Mouse (Mus musculus) CH12.LX (cell line): ENCODE data around the gene Rps16. TPM values are rescaled to one million over a fixed set of nuclear protein-coding genes. Genes with fewer than 3 reads are reported as not detected.
A peak's percentile ranks its signal among the peaks of the same experiment; 100 is the strongest.

Experiments used
- DNase-seq: peaks from one replicate; pipeline ENCODE4 v3.0.0-alpha.2; 2013; ENCODE audit errors: extremely low read depth
- H3K27ac ChIP-seq: 2 replicates; pipeline ENCODE4 v1.5.1; 2012; ENCODE audit warnings: low read depth, mild to moderate bottlenecking, control low read depth, moderate library complexity; ENCODE audit not compliant: insufficient read depth
- H3K27me3 ChIP-seq: replicated peaks from 2 replicates; pipeline ENCODE3; 2012; ENCODE audit warnings: inconsistent platforms
- H3K36me3 ChIP-seq, 2 experiments: replicated peaks in 1 of 2; 2 replicates each; pipeline versions ENCODE3 to v1.6.1; 2012; ENCODE audit warnings: inconsistent platforms in 1 of 2, low read length in 1 of 2, mild to moderate bottlenecking in 1 of 2, mixed read lengths in 1 of 2, moderate library complexity in 1 of 2; ENCODE audit not compliant: control insufficient read depth in 1 of 2, insufficient read depth in 1 of 2
- H3K4me1 ChIP-seq, 2 experiments: 2 replicates each; pipeline ENCODE4 v1.6.1; 2012; ENCODE audit warnings: inconsistent platforms in 1 of 2, moderate library complexity in 1 of 2; ENCODE audit not compliant: insufficient read depth in 2 of 2, control insufficient read depth in 1 of 2
- H3K4me2 ChIP-seq: 2 replicates; pipeline ENCODE4 v1.6.1; 2012; ENCODE audit warnings: low read depth, mild to moderate bottlenecking, control low read depth; ENCODE audit not compliant: poor library complexity, insufficient read depth, severe bottlenecking
- H3K4me3 ChIP-seq, 3 experiments: fragments of 150-350 bp in 1 of 3; sonication (generic) in 1 of 3; replicated peaks in 1 of 3; 2 replicates each; pipeline versions ENCODE3 to v1.5.1; 2011 to 2012; ENCODE audit warnings: low read depth in 2 of 3, low read length in 2 of 3, mild to moderate bottlenecking in 2 of 3, moderate library complexity in 2 of 3, control low read depth in 1 of 3, improper control_type of control experiment in 1 of 3, inconsistent platforms in 1 of 3, mixed read lengths in 1 of 3; ENCODE audit not compliant: poor library complexity in 1 of 3
- H3K79me2 ChIP-seq: replicated peaks from 2 replicates; pipeline ENCODE4 v1.6.1; 2012; ENCODE audit warnings: mild to moderate bottlenecking, moderate library complexity; ENCODE audit not compliant: control insufficient read depth, poor library complexity, insufficient read depth, severe bottlenecking; ENCODE audit errors: extremely low read depth
- H3K9ac ChIP-seq: 2 replicates; pipeline ENCODE4 v1.6.1; 2012; ENCODE audit warnings: low read depth, mild to moderate bottlenecking, control low read depth, moderate library complexity; ENCODE audit not compliant: insufficient read depth
- H3K9me3 ChIP-seq: replicated peaks from 2 replicates; pipeline ENCODE3; 2012; ENCODE audit warnings: low read length, inconsistent platforms, mixed read lengths
- BHLHE40 ChIP-seq: IDR thresholded peaks from 2 replicates; pipeline ENCODE4 v1.6.1; 2011; ENCODE audit warnings: mild to moderate bottlenecking, low read depth, low read length, improper control_type of control experiment
- CHD1 ChIP-seq: IDR thresholded peaks from 2 replicates; pipeline ENCODE4 v1.6.1; 2012; ENCODE audit warnings: low read depth, low read length, improper control_type of control experiment, inconsistent platforms
- CHD2 ChIP-seq: IDR thresholded peaks from 2 replicates; pipeline ENCODE4 v1.6.1; 2011; ENCODE audit warnings: low read length, improper control_type of control experiment
- CTCF ChIP-seq, 2 experiments: IDR thresholded peaks in 1 of 2; conservative IDR thresholded peaks in 1 of 2; 2 replicates each; pipeline ENCODE4 v1.5.1; 2011 to 2012; ENCODE audit warnings: low read depth in 2 of 2, low read length in 2 of 2, improper control_type of control experiment in 1 of 2, inconsistent platforms in 1 of 2, mild to moderate bottlenecking in 1 of 2, moderate library complexity in 1 of 2
- E2F4 ChIP-seq: IDR thresholded peaks from 2 replicates; pipeline ENCODE4 v1.6.1; 2011; ENCODE audit warnings: low read depth, low read length, improper control_type of control experiment; ENCODE audit not compliant: insufficient replicate concordance
- ELF1 ChIP-seq: IDR thresholded peaks from 2 replicates; pipeline ENCODE4 v1.6.1; 2014; ENCODE audit warnings: low read depth, mild to moderate bottlenecking, inconsistent platforms, low read length, improper control_type of control experiment
- EP300 ChIP-seq: IDR thresholded peaks from 2 replicates; pipeline ENCODE4 v1.6.1; 2011; ENCODE audit warnings: low read length, improper control_type of control experiment
- ETS1 ChIP-seq: conservative IDR thresholded peaks from 2 replicates; pipeline ENCODE4 v1.6.1; 2012; ENCODE audit warnings: low read depth, mild to moderate bottlenecking, inconsistent platforms, low read length, improper control_type of control experiment, moderate library complexity
- GABPA ChIP-seq: IDR thresholded peaks from 2 replicates; pipeline ENCODE4 v1.6.1; 2012; ENCODE audit warnings: low read depth, low read length, improper control_type of control experiment, inconsistent platforms; ENCODE audit not compliant: insufficient replicate concordance
- HCFC1 ChIP-seq: IDR thresholded peaks from 2 replicates; pipeline ENCODE4 v1.6.1; 2012; ENCODE audit warnings: low read depth, mild to moderate bottlenecking, inconsistent platforms, low read length, improper control_type of control experiment
- IRF4 ChIP-seq: IDR thresholded peaks from 2 replicates; pipeline ENCODE4 v1.6.1; 2014; ENCODE audit warnings: low read depth, mild to moderate bottlenecking, inconsistent platforms, low read length, improper control_type of control experiment
- JUN ChIP-seq: IDR thresholded peaks from 2 replicates; pipeline ENCODE4 v1.6.1; 2011; ENCODE audit warnings: low read depth, mild to moderate bottlenecking, low read length, improper control_type of control experiment, moderate library complexity; ENCODE audit not compliant: insufficient read depth
- JUND ChIP-seq: conservative IDR thresholded peaks from 2 replicates; pipeline ENCODE4 v1.6.1; 2011; ENCODE audit warnings: low read depth, low read length, improper control_type of control experiment
- KAT2A ChIP-seq: IDR thresholded peaks from 2 replicates; pipeline ENCODE4 v1.6.1; 2012; ENCODE audit warnings: low read length, improper control_type of control experiment, inconsistent platforms; ENCODE audit not compliant: insufficient replicate concordance
- MAFK ChIP-seq: IDR thresholded peaks from 2 replicates; pipeline ENCODE4 v1.6.1; 2011; ENCODE audit warnings: low read length, improper control_type of control experiment; ENCODE audit not compliant: insufficient replicate concordance
- MAX ChIP-seq: IDR thresholded peaks from 2 replicates; pipeline ENCODE4 v1.6.1; 2011; ENCODE audit warnings: low read length, improper control_type of control experiment
- MAZ ChIP-seq: IDR thresholded peaks from 2 replicates; pipeline ENCODE4 v1.6.1; 2012; ENCODE audit warnings: low read depth, mild to moderate bottlenecking, inconsistent platforms, low read length, improper control_type of control experiment, moderate library complexity
- MEF2A ChIP-seq: IDR thresholded peaks from 2 replicates; pipeline ENCODE4 v1.6.1; 2014; ENCODE audit warnings: low read depth, mild to moderate bottlenecking, inconsistent platforms, low read length, improper control_type of control experiment, borderline replicate concordance
- MXI1 ChIP-seq: IDR thresholded peaks from 2 replicates; pipeline ENCODE4 v1.6.1; 2011; ENCODE audit warnings: mild to moderate bottlenecking, low read depth, low read length, improper control_type of control experiment
- MYC ChIP-seq: IDR thresholded peaks from 2 replicates; pipeline ENCODE4 v1.6.1; 2011; ENCODE audit warnings: low read depth, mild to moderate bottlenecking, improper control_type of control experiment, low read length
- NELFE ChIP-seq: IDR thresholded peaks from 2 replicates; pipeline ENCODE4 v1.6.1; 2011; ENCODE audit warnings: low read depth, low read length, improper control_type of control experiment
- NRF1 ChIP-seq: IDR thresholded peaks from 2 replicates; pipeline ENCODE4 v1.6.1; 2014; ENCODE audit warnings: low read depth, mild to moderate bottlenecking, inconsistent platforms, low read length, improper control_type of control experiment, moderate library complexity
- PAX5 ChIP-seq: IDR thresholded peaks from 2 replicates; pipeline ENCODE4 v1.6.1; 2012; ENCODE audit warnings: low read length, inconsistent platforms, mixed read lengths
- POLR2A ChIP-seq: IDR thresholded peaks from 2 replicates; pipeline ENCODE4 v1.6.1; 2011; ENCODE audit warnings: low read depth, mild to moderate bottlenecking, improper control_type of control experiment, low read length
- POLR2AphosphoS2 ChIP-seq: IDR thresholded peaks from 2 replicates; pipeline ENCODE4 v1.6.1; 2011; ENCODE audit warnings: low read depth, low read length, improper control_type of control experiment
- RAD21 ChIP-seq: IDR thresholded peaks from 2 replicates; pipeline ENCODE4 v1.6.1; 2011; ENCODE audit warnings: low read depth, mild to moderate bottlenecking, low read length, improper control_type of control experiment, moderate library complexity
- RCOR1 ChIP-seq: conservative IDR thresholded peaks from 2 replicates; pipeline ENCODE4 v1.6.1; 2012; ENCODE audit warnings: low read depth, mild to moderate bottlenecking, inconsistent platforms, low read length, improper control_type of control experiment
- SIN3A ChIP-seq: IDR thresholded peaks from 2 replicates; pipeline ENCODE4 v1.6.1; 2012; ENCODE audit warnings: low read length, improper control_type of control experiment, inconsistent platforms
- SMC3 ChIP-seq: IDR thresholded peaks from 2 replicates; pipeline ENCODE4 v1.6.1; 2011; ENCODE audit warnings: low read depth, low read length, improper control_type of control experiment
- TBP ChIP-seq: conservative IDR thresholded peaks from 2 replicates; pipeline ENCODE4 v1.6.1; 2011; ENCODE audit warnings: low read depth, low read length, improper control_type of control experiment
- TCF12 ChIP-seq: IDR thresholded peaks from 2 replicates; pipeline ENCODE4 v1.6.1; 2014; ENCODE audit warnings: low read depth, mild to moderate bottlenecking, inconsistent platforms, low read length, improper control_type of control experiment
- UBTF ChIP-seq: IDR thresholded peaks from 2 replicates; pipeline ENCODE4 v1.6.1; 2012; ENCODE audit warnings: low read depth, mild to moderate bottlenecking, inconsistent platforms, low read length, improper control_type of control experiment, moderate library complexity
- USF1 ChIP-seq: IDR thresholded peaks from 2 replicates; pipeline ENCODE4 v1.6.1; 2014; ENCODE audit warnings: low read depth, mild to moderate bottlenecking, inconsistent platforms, low read length, improper control_type of control experiment
- USF2 ChIP-seq: conservative IDR thresholded peaks from 2 replicates; pipeline ENCODE4 v1.6.1; 2011; ENCODE audit warnings: low read depth, low read length, improper control_type of control experiment
- ZC3H11A ChIP-seq: IDR thresholded peaks from 2 replicates; pipeline ENCODE4 v1.6.1; 2012; ENCODE audit warnings: low read depth, mild to moderate bottlenecking, inconsistent platforms, low read length, improper control_type of control experiment
- ZKSCAN1 ChIP-seq: IDR thresholded peaks from 2 replicates; pipeline ENCODE4 v1.6.1; 2012; ENCODE audit warnings: low read depth, inconsistent platforms, low read length, improper control_type of control experiment, borderline replicate concordance
- ZMIZ1 ChIP-seq: IDR thresholded peaks from 2 replicates; pipeline ENCODE4 v1.6.1; 2012; ENCODE audit warnings: low read depth, mild to moderate bottlenecking, inconsistent platforms, low read length, improper control_type of control experiment
- ZNF384 ChIP-seq: IDR thresholded peaks from 2 replicates; pipeline ENCODE4 v1.6.1; 2012; ENCODE audit warnings: low read depth, low read length, improper control_type of control experiment, inconsistent platforms
- dilution Hi-C: fragments of 300-500 bp; cut with MboI; formaldehyde crosslinking; loops from 2 replicates; pipeline ENCODE4 v1.14.3; 2020; ENCODE audit warnings: low sequenced_read_pairs; ENCODE audit not compliant: extremely low pct_unique_long_range_greater_than_20kb, extremely low pct_ligation_motif_present
- in situ Hi-C: fragments of 300-500 bp; cut with MboI; formaldehyde crosslinking; loops from 3 replicates; pipeline ENCODE4 v1.14.3; 2019; ENCODE audit warnings: low sequenced_read_pairs, low pct_ligation_motif_present, low pct_unique_long_range_greater_than_20kb, mixed read lengths
- polyA plus RNA-seq: library from polyadenylated mRNA; unstranded; fragments of >175 nt; gene quantifications from 2 replicates; pipeline ENCODE4 v1.2.1, GENCODE M21; 2012; ENCODE audit warnings: low read depth; ENCODE audit not compliant: insufficient read length
- total RNA-seq, 2 experiments: library from RNA; depleted of rRNA; stranded (reverse); fragments of 300-350 nt in 1 of 2; fragments of >200 nt in 1 of 2; gene quantifications; 2 replicates each; pipeline ENCODE4 v1.2.3; 2012 to 2014

The Rps16 gene
- total and polyA plus RNA-seq, 3 experiments: 66.7 to 2,040 (median 1,254) TPM

DNA sequence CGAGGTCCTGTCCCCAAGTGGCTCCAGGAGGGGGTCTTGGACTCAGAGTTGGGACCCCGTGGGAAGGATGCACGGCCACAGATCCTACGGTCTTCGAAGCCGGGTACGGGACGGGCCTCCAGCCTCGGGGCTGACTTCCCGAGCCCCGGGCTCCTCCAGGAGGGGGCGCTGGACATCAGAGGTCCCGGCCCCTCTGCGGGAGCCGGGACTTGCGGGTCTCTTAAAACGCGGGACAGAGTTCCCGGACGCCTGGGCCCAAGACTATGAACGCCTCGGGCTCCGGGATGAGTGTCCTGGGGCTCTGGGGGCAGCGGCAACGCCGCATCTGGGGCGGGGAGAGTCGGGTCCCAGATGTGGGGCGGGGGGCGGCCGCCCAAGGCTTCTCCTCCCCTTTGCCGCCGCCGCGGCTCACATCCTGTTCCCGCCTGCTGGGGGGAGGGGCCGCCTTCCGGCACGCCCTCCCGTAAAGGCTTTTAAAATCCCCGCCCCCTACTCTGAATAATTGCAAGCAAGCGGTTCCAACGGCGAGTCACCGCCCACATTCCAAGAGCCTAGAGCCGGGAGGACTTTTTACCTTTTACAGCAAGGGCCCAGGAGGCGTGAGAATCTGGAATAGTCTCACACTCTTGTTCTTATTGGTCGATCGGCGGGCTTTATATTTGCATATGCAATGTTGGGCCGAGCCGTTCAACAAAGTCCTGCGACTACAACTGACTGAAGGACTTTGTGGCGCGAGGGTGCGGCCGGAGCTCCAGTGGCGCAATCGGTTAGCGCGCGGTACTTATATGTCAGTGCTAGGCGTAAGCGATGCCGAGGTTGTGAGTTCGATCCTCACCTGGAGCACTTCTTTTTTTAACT is 22.0 kb downstream of the Rps16 start, which contains the start of gene Plekhg2:
Gene Plekhg2, minus strand, starts transcription at position 349 of the 858 bp plus-strand sequence.
- DNase-seq: peak; percentile 98
- Histone ChIP-seq H3K9ac (peak within 1 kb of the TSS; percentile 83), H3K4me1 (peaks cover 7 to 38% of the 10 kb centered on the region in 2 experiments), H3K9me3 (no peaks in the 10 kb centered on the region), H3K27ac (peak within 1 kb of the TSS; percentile 55), H3K36me3 (peaks cover 3 to 31% of the 10 kb centered on the region in 2 experiments), H3K27me3 (no peaks in the 10 kb centered on the region), H3K4me3 (peak within 1 kb of the TSS; percentile 70 to 73 (median 70)), H3K79me2 (peaks cover 12% of the 10 kb centered on the region), H3K4me2 (peak within 1 kb of the TSS; percentile 86)
- dilution Hi-C loops: no loop called here
- TF ChIP-seq POLR2AphosphoS2: no peak
- no peak for TF ChIP-seq ZC3H11A
- peak; percentile 43 for TF ChIP-seq SMC3
- TF ChIP-seq MYC: no peak
- peak; percentile 49; the same call in 1 of the 2 replicates for TF ChIP-seq SIN3A
- TF ChIP-seq ZNF384: no peak
- TF ChIP-seq UBTF: no peak; the same call in 1 of the 2 replicates
- TF ChIP-seq ELF1: peak; percentile 96
- TF ChIP-seq ZMIZ1: peak; percentile 54
- TF ChIP-seq JUN: no peak
- TF ChIP-seq RCOR1: no peak
- TF ChIP-seq CHD1: no peak
- peak; percentile 95 for TF ChIP-seq MAFK
- TF ChIP-seq JUND: no peak
- no peak for TF ChIP-seq USF2
- TF ChIP-seq POLR2A: peak; percentile 60
- TF ChIP-seq TBP: peak; percentile 99
- TF ChIP-seq MAX: no peak
- no peak for TF ChIP-seq E2F4
- TF ChIP-seq TCF12: peak; percentile 18; the same call in 1 of the 2 replicates
- TF ChIP-seq RAD21: peak; percentile 11
- 0 out of 2 replicates have a peak, but pooled peaks have one; percentile 37 for TF ChIP-seq MXI1
- TF ChIP-seq GABPA: no peak
- no peak for TF ChIP-seq USF1
- no peak for TF ChIP-seq PAX5
- TF ChIP-seq EP300: no peak
- no peak for TF ChIP-seq ZKSCAN1
- TF ChIP-seq CTCF (conservative IDR thresholded peaks at IDR 0.05 in 1 of 2, IDR thresholded peaks at IDR 0.05 in 1 of 2; ENCODE audit: low read depth in 2 of 2, low read length in 2 of 2): peak; percentile 6 to 73; a peak in 2 of 4 replicates
- peak; percentile 52 for TF ChIP-seq HCFC1
- peak; percentile 70 for TF ChIP-seq NRF1
- no peak for TF ChIP-seq MAZ
- TF ChIP-seq KAT2A: peak; percentile 83; the same call in 1 of the 2 replicates
- TF ChIP-seq IRF4: peak; percentile 50; the same call in 1 of the 2 replicates
- TF ChIP-seq ETS1: no peak
- peak; percentile 75 for TF ChIP-seq CHD2
- TF ChIP-seq MEF2A: peak; percentile 66
- peak; percentile 41; the same call in 1 of the 2 replicates for TF ChIP-seq NELFE
- peak; percentile 32; the same call in 1 of the 2 replicates for TF ChIP-seq BHLHE40
- in situ Hi-C loops: no loop called here
